Comparison of ENCODE assay signal across 13 mouse cellular contexts in the genomic region with DNA sequence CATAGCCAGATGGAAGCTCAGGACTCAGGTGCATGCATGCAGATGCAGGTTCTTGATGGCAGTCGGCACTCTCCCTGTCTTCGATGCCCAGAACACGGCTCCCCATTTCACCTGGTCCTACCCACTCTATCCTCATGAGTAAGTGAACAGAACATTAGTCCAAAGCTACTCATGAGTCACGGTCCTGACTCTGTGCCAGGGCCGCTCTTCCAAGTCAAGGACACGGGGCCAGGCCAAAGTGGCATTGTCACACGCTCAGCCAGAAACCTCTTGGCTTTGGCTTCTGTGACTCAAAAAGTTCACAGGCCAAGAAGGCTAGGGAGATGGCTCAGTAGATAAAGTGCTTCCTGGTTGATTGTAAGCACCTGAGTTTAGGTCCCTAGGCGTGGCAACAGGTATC.
A peak's percentile ranks its signal among the peaks of the same experiment; 100 is the strongest.
DNase-seq lines count a peak whose midpoint lies in the region; ATAC-seq and TF ChIP-seq lines count a peak whose summit lies in the region.
"Had no signal": no experiment of that assay in that cellular context is flagged by ENCODE, and none has a peak within 500 bp of the region (broad histone marks: within the 10 kb centered on the region; RNA-seq: fewer than 3 reads in every experiment).

No protein-coding gene starts in this region.

- H3K36me3 ChIP-seq in intestine, postnatal 0 days (ENCODE audit: control insufficient read depth, insufficient read depth), result no peaks in the 10 kb centered on the region
- H3K36me3 ChIP-seq: hindbrain, embryonic 13.5 days; neural tube, embryonic 12.5 days had no signal

- H3K4me1 ChIP-seq in intestine, postnatal 0 days (replicated peaks; ENCODE audit: control insufficient read depth, insufficient read depth, low read length), result no peaks in the 10 kb centered on the region
- H3K4me1 ChIP-seq: hindbrain, embryonic 13.5 days; neural tube, embryonic 12.5 days had no signal

- H3K4me2 ChIP-seq in intestine, postnatal 0 days (replicated peaks; ENCODE audit: low read depth), result no peak overlapping the region
- H3K4me2 ChIP-seq: hindbrain, embryonic 13.5 days; neural tube, embryonic 12.5 days had no signal

- no peak for ATAC-seq in intestine, postnatal 0 days
- ATAC-seq: forebrain, embryonic 14.5 days had no signal

- peak; percentile 34 to 39 for DNase-seq in cerebellum, postnatal 10 days
- no peak for DNase-seq in cerebellum, postnatal 4 days (ENCODE audit: low spot score in 2 of 2)
- DNase-seq in ovary, adult 18-20 months (ENCODE audit: low spot score), result peak; percentile 46
- DNase-seq in ovary, postnatal 10 days (ENCODE audit: low spot score), result no peak
- peak; percentile 24 for DNase-seq in kidney, adult 9 months
- DNase-seq in testis, postnatal 10 days (ENCODE audit: low spot score), result peak; percentile 59
- no peak for DNase-seq in left cerebral cortex, postnatal 25 days (ENCODE audit: low spot score in 2 of 2)
- DNase-seq: B cell, adult 2 months; left cerebral cortex, postnatal 4 days had no signal

- H3K9me3 ChIP-seq in intestine, postnatal 0 days (ENCODE audit: control insufficient read depth), result no peaks in the 10 kb centered on the region
- H3K9me3 ChIP-seq: hindbrain, embryonic 13.5 days; neural tube, embryonic 12.5 days had no signal

- intact Hi-C loops in left cerebral cortex, postnatal 25 days (cut with DNase I), result no loop called here

- H3K9ac ChIP-seq in intestine, postnatal 0 days (ENCODE audit: low read depth, low read length), result no peak overlapping the region
- H3K9ac ChIP-seq: hindbrain, embryonic 13.5 days; neural tube, embryonic 12.5 days had no signal

- no peak overlapping the region for H3K4me3 ChIP-seq in intestine, postnatal 0 days (ENCODE audit: low read depth, low read length)
- H3K4me3 ChIP-seq: hindbrain, embryonic 13.5 days; neural tube, embryonic 12.5 days had no signal

- no peak for TF ChIP-seq CTCF in intestine, postnatal 0 days (IDR thresholded peaks at IDR 0.05; ENCODE audit: low read depth)

- H3K27ac ChIP-seq in intestine, postnatal 0 days (ENCODE audit: low read depth, low read length), result no peak overlapping the region
- H3K27ac ChIP-seq: hindbrain, embryonic 13.5 days; neural tube, embryonic 12.5 days had no signal

- 78% methylated on average over 8 of the region's 8 CpGs for WGBS in intestine, postnatal 0 days

- H3K27me3 ChIP-seq in intestine, postnatal 0 days (replicated peaks; ENCODE audit: control insufficient read depth, insufficient read depth, low read length), result no peaks in the 10 kb centered on the region
- H3K27me3 ChIP-seq: hindbrain, embryonic 13.5 days; neural tube, embryonic 12.5 days had no signal

Comparison
In these comparisons a context has a peak if more than half of its experiments do, and no peak if none do; other contexts are left out.
1. DNase-seq: peak in cerebellum, postnatal 10 days (2 of 2), ovary, adult 18-20 months (single experiment), kidney, adult 9 months (single experiment) and testis, postnatal 10 days (single experiment); none in cerebellum, postnatal 4 days (0 of 2), ovary, postnatal 10 days (single experiment) and left cerebral cortex, postnatal 25 days (0 of 2).